Mouse (Mus musculus) monocyte, adult 5-6 weeks (primary cell): ENCODE data around the gene Itprip. TPM values are rescaled to one million over a fixed set of nuclear protein-coding genes. Genes with fewer than 3 reads are reported as not detected.
A peak's percentile ranks its signal among the peaks of the same experiment; 100 is the strongest.

Source experiments
- ATAC-seq: fragments of 153-309, 156-312 bp; replicated peaks from 2 replicates; pipeline ENCODE4 v1.8.0; 2017; ENCODE audit warnings: mild to moderate bottlenecking; ENCODE audit not compliant: low TSS enrichment, insufficient number of reproducible peaks, severe bottlenecking, poor library complexity, low FRiP score
- total RNA-seq: library from RNA; stranded (forward); fragments of 200-1000, 200-491, 200-594 nt; gene quantifications from 3 replicates; pipeline ENCODE4 v1.2.3, GENCODE M21; 2017

Gene Itprip
- total RNA-seq, 1 experiment from 2014 or later = 28.1 TPM

DNA sequence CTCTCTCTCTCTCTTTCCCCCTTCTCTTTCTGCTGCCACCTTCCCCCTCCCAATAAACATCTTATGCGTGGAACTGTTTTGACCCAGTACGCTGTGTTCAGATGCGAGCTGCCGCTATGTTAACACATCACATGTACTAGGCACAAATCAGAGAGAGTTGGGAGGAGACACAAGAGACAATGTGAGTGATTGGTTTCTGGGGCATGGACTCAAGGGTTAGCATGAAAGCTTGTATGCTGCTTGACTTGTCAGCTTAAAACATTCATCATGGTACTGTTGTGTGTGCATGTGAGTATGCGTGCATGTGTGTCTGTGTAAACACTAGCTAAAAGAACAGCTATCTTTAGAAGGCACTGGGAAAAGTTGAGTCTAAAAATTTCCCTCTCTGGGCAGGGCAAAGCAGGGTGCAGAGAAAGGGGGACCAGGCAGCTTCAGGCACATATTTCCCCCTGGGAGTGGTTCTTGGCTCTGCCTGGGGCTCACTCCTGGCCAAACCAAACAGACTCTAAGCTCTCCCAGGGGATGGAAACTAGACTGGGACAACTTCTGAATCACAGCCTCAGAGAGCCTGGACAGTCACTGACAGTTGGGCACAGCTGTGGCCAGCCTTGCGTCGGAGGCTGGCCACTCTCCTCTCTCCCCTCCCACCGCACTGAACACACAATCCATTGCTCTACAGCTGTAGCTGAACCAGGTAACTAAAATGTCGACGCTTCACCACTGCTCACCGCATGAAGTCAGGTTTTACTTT is 27.4 kb downstream of the Itprip start:
- ATAC-seq = no peak

DNA sequence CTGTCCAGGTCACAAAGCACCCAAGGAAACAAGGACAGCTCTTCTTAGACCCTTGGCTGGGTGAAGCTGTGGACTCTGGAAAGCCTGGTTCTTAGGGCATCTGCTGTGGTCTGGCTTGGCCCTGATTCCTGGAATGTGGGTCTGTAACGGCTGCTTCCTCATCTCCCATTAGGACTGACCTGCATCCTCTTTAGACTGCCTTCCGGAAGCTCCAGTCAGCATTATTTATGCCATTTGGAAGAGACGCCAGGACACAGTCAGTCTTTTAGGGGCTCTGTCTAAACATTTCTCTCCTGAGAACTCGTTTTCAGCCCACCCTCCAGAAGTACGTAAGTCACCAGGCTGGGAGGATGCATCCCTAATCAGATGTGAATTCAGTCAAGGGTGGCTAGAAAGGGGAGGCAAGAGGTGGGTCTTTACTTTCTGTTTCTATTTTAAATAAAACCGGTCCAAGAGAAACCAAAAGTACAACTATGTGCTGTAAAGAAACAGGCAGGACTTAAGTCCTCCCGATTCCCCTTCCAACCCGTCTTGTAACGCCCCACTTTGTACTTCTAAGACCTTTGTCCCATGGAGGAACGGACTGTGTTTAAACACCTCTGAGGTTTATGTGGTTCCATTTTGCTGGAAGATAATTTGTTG is 28.5 kb downstream of the Itprip start:
- ATAC-seq = no peak

DNA sequence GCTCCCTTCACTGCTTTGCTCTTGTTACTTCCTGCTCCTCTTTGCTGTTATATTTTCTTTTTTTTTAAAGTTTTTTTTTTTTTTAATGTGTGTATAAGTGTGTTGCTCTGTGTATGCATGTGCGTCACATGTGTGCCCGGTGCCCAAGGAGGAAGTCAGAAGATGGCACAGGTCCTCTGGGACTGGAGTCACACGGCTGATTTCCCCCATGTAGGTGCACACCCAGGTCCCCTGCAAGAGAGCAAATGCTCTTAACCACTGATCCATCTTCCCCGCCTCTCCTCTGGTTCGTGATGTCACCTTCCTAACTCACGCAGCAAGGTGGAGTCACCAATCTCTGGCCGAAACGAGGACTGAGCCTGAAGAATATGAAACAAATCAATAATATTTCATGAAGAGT is 31.1 kb downstream of the Itprip start:
- 0 out of 2 replicates have a peak, but pooled peaks have one; percentile 15 for ATAC-seq

DNA sequence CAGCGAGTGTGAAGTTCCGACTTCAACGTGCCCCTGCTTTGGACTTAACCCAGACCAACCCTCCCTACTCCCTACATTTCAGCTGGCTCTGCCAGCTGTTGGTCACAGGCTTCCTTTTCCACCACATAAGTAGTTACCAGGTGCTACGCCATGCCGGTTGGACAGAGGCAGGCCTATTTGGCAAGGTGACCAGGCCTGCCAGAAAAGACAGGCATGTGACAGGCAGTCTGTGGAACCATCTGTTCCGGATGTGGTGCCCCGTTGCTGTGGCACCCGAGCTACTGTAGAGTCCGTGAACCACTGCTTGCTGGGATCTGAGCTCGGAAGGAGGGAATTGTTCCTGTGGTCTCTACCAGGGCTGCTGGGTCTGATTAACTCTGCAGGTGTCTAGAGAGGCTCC is 31.7 kb downstream of the Itprip start:
- no peak for ATAC-seq

DNA sequence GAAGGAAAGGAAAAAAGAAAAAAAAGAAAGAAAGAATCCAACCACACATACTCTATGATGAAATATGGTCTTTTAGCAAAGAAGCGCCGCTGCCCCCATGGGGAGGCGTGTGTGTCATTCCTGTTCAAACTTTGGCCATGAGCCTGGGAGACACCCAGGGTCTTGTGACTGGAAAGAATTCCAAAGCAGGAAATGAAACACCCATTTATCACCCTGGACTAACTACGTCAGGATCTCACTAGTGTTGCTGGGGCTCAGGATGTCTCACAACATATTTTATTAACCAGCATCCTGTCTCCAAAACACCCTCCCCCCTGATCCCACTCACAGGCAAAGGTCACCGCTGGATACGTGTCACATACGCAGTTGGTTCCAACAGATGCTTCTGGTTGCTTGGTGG is 32.5 kb downstream of the Itprip start:
- ATAC-seq = no peak

DNA sequence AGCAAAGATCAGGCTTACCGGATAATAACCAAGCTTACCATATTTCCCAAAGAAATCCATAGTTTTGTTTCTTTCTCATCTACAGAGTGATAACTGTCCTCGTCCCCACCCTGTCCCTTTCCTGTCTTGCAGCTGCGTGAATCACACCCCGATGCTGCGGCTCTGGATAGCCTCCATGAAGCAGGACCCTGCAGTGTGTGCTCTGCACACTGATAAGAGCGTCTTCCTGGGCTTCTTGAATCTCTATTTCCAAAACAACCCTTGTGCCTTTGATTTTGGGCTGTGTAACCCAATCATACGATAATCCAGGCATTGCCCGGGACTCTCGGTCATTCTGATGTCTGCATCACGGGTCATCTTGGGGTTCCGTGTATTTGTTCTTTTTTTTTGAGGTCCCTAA is 33.2 kb downstream of the Itprip start:
- ATAC-seq = no peak

DNA sequence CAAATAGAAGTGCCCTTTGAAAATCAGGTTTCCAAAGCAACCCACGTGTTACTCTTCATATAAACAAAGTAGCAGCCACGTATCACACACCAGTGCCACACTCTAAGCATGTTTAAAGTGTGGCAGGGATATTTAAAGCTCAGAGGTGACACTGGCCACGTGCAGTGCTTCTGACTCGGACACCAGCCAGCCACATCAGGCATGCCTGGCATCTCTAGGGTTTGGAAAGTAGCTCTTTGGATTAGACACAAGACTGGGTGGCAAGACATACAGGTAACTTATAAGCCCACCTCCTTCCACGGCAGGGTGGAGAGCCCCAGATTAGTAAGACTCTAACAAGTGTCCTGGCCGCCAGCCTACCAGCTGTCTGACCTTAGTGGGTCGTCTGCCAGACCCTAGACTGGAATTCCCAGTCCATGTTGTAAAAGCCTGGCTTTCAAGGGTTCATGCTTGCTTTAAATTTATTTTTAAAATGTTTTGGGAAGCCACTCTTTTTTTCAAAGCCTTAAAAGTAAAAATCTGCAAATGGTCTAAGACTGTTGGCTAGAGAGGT is 33.8 kb downstream of the Itprip start:
- ATAC-seq = no peak

DNA sequence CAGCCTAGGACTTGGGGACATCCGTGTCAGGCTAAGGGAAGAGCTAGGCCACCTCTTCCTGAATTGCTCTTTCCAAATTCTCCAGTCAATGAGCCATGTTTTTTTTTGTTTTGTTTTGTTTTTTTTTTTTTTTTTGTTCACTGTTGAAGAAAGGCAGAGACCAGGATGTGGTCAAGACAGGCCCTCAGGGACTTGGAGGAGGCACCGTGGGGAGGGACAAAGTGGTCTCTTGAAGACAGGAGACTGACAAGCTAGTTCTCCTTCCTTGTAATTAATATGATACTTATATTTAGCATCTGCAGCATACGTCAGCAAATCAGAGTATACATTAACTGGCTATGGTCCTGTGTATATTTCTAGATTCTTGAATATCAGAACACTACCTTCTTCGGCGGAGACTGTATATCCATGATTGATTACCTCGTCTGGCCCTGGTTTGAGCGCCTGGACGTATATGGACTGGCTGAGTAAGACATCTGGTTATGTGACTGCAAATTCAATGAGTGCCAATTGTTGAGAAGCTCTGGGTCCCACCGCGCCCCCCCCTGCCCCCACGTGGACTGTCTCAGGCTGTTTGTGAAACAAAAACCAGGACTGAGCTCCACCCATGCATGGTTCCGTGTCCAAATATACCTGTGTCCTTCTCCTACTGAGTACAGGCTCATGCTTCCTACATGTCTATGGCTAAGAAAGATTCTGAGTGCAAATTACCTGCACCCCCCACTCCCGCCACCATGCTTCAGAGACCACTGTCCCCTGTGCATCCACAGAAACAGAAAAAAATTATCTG is 34.6 kb downstream of the Itprip start:
- ATAC-seq = no peak

DNA sequence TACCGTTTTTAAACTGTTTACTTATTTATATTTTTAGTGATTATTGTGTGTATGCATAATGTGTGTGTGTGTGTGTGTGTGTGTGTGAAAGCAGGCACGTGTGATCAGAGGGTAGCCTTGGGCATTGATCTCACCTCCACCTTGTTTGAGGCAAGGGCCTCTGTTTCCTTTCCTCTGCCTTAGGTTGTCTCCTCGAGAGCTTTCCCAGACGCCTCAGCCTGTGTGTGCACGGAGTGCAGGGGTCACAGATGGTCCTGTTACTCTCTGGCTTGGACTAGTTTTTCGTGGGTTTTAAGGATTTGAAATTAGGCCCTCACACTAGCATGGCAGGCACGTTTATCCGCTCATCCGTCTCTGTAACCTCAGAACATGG is 36.2 kb downstream of the Itprip start:
- no peak for ATAC-seq

DNA sequence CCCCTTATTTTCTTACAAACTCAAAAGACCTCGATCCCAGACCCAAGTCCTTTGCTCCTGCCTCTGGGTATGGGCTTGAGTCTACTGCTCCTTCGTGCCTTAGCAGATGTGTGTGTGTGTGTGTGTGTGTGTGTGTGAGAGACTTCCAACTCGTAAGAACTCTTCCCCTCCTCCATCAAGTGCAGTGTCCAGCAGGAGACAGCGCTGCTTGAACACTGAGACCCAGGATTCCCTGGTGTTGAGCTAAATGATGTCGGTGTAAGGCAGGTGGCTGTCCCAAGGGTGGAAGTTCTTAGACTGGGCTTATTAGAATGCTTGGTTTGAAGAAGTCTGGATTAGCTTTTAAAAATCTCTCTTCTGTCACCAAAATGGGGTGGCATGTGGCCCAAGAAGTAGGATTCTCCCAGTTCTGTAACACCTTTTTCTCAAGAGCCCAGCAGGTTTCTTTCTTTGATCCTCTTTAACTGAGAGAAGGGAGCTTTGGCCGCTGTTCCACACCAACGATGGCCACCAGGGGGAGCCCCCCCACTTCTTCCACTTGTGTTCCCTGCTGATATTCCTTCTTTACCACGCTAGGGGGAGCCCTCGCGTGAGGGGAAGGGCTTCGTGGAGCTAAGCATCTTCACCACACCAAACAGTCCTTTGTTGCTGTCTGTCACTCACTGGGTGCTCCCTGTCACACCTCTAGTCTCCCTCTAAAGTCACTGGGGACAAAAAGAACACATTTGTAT is 36.8 kb downstream of the Itprip start:
- ATAC-seq = peak; percentile 92

DNA sequence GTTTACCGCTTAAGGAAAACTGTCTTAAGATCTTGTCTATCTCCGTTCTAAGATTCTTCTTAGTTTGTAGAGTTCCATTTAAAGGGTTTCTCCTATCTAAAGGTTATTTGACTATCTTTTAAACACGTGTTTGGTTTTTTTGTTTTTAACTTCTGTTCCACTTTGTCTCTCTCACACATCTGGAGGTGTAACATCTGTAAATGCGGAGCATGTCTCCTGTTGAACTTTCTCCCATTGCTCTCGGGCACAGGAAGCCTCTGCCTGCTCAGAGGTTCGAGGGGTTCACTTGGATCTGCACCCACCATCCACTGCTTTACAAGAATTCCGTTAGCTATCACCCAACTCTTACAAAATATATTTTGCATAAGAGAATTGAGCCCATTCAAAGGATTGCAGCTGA is 37.6 kb downstream of the Itprip start:
- ATAC-seq = no peak

DNA sequence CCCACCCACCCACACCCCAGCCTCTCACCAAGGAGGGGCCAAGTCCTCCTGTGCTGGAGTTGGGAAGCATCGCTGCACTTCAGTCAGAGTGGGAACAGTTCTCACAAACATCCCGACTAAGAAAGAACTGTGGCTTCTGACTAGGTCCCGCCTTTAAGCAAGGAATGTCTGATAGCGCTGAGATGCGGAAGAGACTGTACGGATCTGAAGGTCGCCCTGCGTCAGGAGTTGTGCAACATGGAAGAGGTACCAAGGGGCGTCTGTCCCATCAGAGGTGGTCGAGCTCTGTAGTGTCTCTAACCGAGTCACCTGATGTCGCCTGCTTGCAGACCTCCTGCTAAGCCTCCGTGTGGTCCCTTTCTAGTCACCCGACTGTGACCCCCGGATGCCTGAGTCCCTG is 42.8 kb downstream of the Itprip start:
- no peak for ATAC-seq

DNA sequence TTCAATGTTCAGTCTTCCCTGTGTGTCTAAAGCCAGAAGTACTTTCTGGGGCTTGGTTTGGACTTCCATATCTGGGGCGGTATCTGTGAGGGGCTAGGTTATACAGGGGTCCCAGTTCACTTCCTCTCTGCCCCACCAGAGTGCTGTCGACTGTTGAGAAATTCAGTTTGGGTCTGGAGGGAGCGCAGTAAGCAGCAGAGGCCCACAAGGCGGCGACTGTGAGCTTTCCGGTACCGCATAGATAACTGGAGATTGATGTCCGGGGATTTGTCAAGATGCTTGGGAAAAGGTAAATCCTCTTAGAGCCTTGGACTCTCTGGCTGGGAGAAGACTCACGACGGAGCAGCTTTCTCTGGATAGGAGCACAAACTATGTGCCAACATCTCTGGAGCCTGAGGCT is 47.6 kb downstream of the Itprip start:
- no peak for ATAC-seq

DNA sequence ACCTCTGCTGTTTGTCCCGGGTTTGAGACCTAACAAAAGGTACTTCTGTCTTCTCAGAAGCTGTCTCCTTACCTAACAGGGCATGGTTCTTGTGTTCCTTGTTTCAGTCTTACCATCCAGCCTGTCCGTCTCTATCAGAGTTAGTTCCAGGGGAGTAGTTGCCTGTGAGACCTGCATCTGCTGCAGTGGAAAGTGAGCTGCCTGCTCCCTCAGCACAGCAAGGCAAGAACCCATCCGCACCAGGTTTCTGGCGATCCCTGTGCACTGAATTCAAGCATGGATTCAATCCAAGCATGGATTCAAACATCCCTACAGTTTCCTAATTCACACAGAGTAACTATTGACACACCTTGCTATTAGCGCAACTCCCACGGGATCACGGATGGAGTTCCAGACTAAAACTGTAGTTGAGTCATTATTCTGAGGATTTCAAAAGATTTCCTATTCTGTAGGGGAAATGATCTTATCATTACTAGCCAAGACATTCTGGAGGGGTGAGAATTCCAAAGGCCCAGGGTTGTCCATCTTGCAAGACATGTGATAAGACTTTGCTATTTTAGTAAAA is 48.9 kb downstream of the Itprip start:
- ATAC-seq = no peak

DNA sequence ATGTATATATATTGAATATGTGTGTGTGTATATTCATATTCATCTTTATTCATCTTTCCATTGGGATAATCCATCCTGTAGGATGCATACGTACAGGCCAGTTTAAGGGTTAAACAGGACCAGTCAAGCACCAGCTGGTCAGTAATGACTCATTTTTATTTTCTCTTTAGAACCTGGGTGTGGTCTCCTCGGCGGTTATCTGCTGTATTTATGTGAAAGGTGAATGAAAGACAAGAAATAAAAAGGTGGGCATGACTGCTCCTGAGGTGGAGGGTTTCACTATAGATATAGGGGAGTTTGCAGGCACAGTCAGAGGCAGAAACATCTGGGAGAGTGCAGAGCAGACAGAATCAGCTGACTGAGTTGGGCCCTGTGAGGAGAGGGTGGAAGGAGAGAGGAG is 49.6 kb downstream of the Itprip start:
- no peak for ATAC-seq

DNA sequence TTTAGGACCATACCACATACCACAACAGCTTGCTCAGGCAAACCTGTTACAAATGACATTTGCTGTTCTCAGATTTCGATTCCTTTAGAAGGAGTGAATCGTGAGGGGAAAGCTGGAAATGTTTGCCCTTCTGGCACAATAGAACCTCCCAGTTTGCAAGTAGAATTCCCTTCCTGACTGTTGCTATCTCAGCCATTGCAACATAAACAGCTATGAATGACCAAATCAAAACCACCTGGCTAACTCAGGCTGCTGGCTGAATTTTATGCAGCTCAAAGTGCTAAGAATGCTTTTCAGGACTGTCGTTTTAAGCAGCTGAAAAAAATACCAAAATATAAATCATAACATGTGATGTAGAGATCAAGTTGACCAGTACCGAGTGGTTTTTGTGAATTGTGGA is 50.1 kb downstream of the Itprip start:
- ATAC-seq = no peak

DNA sequence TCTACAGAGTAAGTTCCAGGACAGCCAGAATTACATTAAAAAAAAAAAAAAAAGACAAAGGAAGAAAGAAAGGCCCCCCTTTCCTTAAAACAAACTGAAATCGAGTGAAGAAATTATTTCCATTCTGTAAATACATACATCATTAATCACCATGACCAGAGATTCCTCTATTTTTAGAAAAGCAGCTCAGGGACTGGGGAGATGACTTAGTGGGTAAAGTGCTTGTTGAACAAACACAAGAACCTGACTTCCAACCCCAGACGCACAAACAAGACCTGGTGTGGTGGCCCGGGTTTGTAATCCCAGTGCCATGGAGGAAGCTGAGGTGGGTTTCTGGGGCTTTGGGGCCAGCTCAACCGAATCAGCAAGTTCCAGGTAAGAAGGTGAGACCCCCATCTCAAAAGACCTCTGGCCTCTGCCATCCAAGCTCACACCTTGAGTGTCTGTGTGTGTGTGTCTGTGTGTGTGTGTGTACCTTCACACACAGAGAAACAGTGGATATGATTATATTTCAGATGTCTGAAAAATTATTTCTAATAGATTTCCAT is 51.4 kb downstream of the Itprip start:
- ATAC-seq = no peak

DNA sequence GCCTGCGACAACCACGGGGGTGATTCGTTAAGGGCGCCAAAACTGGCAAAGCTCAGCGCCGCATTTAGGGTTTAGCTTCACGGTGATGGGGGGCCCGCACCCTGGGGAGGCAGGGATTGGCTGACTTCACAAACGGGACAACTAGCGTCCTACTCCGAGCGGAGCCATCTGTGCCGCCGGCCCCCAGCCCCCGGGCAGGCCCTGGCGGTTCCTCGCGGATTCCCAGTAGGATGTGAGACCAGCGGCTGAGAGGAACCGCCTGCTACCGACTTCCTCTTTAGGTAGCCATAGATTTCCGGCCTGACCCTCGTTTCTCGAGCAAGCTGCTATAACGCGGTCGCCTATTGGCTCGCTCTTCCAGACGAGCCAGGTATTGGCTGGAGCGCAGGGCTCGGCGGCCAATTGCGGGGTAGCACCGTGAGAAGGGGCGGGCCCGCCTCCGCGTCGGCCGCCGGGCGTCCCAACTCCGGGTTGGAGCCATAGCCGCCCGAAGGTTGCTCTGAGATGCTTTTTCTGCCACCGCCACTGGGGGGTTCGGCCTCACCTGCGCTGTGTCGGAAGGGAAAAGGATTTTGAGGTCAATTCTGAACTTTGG is 53.6 kb downstream of the Itprip start, which contains the start of gene Gsto2:
TSS of gene Gsto2 (plus strand) at position 182 of the 595 bp plus-strand sequence.
- ATAC-seq = peak; percentile 97
